Mouse (Mus musculus) megakaryocyte-erythroid progenitor cell, adult 5 weeks (primary cell): ENCODE measurements around the gene Cd247. TPM values are rescaled to one million over a fixed set of nuclear protein-coding genes. Genes with fewer than 3 reads are reported as not detected.

Source experiments
- polyA plus RNA-seq: library from polyadenylated mRNA; stranded (reverse); fragments of >175 nt; gene quantifications from 2 replicates; pipeline ENCODE4 v1.2.3, GENCODE M21; 2012

Gene Cd247
- 2.1 and 2.4 TPM in 2 replicates for polyA plus RNA-seq

GRCm38 (mm10) chr1:165788511-165788910 lies at the start of gene Cd247:
Gene Cd247 (plus strand): TSS chr1:165788681.

GRCm38 (mm10) chr1:165763635-165764372 lies 24.7 kb upstream of the Cd247 start, which contains the start of gene Creg1:
Gene Creg1 (plus strand): TSS chr1:165763746.

Other genes with a start within 250 kb of the Cd247 start
- gene Mpzl1, start 154.1 kb upstream of the Cd247 start, polyA plus RNA-seq = 0.87 and 1.3 TPM in 2 replicates
- gene Rcsd1, start 78.9 kb upstream of the Cd247 start, polyA plus RNA-seq = 113 and 117 TPM in 2 replicates
- 122 and 140 TPM in 2 replicates for gene Creg1, start 24.9 kb upstream of the Cd247 start, polyA plus RNA-seq
- 6.6 and 7.8 TPM in 2 replicates for gene Pou2f1, start 214.0 kb downstream of the Cd247 start, polyA plus RNA-seq